Mouse (Mus musculus): Measurements from ENCODE around the gene Noto. TPM values are rescaled to one million over a fixed set of nuclear protein-coding genes. Genes with fewer than 3 reads are reported as not detected.

Gene Noto
- polyA plus RNA-seq, 1 experiment from 2014 or later, result not detected

Other genes starting within 250 kb of the Noto start
- 3.3 and 7.9 TPM in 2 replicates for gene Emx1, start 236.4 kb upstream of the Noto start, polyA plus RNA-seq (2016; fragmentation: Nextera tagmentation; extraction: Ambion mirVana)
- 8.2 and 9.5 TPM in 2 replicates for gene Sfxn5, start 90.5 kb upstream of the Noto start, polyA plus RNA-seq (2016; fragmentation: Nextera tagmentation; extraction: Ambion mirVana)
- 9.7 and 10.1 TPM in 2 replicates for gene Rab11fip5, start 49.3 kb upstream of the Noto start, polyA plus RNA-seq (2016; fragmentation: Nextera tagmentation; extraction: Ambion mirVana)
- 51.4 and 54.8 TPM in 2 replicates for gene Smyd5, start 8.1 kb downstream of the Noto start, polyA plus RNA-seq (2016; fragmentation: Nextera tagmentation; extraction: Ambion mirVana)
- 574 and 582 TPM in 2 replicates for gene Cct7, start 27.6 kb downstream of the Noto start, polyA plus RNA-seq (2016; fragmentation: Nextera tagmentation; extraction: Ambion mirVana)
- 29.4 and 31.6 TPM in 2 replicates for gene Pradc1, start 28.1 kb downstream of the Noto start, polyA plus RNA-seq (2016; fragmentation: Nextera tagmentation; extraction: Ambion mirVana)
- 2.4 and 3.1 TPM in 2 replicates for gene Fbxo41, start 79.1 kb downstream of the Noto start, polyA plus RNA-seq (2016; fragmentation: Nextera tagmentation; extraction: Ambion mirVana)
- not detected in 2 replicates for gene Egr4, start 89.7 kb downstream of the Noto start, polyA plus RNA-seq (2016; fragmentation: Nextera tagmentation; extraction: Ambion mirVana)
- 10.3 and 11.4 TPM in 2 replicates for gene Alms1, start 163.6 kb downstream of the Noto start, polyA plus RNA-seq (2016; fragmentation: Nextera tagmentation; extraction: Ambion mirVana)